Mouse (Mus musculus) spleen, adult 12 weeks (tissue): ENCODE measurements around the gene Catip.
"Not testable (repeated sequence)": the region's sequence is repeated elsewhere in the genome, so short reads cannot be mapped to it uniquely, and the experiment has no call there.

Experiments used
- DNase-seq: peaks from one replicate; pipeline ENCODE4 v3.0.0; 2022; ENCODE audit warnings: low spot score

Catip gene

DNA sequence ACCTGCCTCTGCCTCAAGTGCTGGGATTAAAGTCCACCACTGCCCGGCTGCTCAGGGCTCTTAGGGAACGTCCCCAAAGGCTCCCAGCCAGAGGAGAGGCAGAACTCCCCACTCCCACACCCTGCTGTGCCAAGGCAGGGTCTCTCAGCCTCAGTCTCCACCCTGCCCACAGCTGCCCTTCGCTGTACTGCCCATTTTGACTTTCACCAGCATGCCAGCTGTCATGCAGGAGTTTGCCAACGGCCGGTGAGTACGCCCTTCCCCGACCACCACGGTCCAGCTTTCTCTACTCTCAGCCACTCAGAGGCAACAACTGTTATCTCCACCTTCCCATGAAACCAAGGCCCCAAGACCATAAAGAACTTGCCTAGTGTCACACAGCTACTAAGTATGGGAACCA, 22.6 kb downstream of the Catip start:
- DNase-seq: no peak

GRCm38 (mm10) chr1:74385064-74385463, 23.2 kb downstream of the Catip start:
- no peak for DNase-seq

- DNase-seq: no peak
Measured at GRCm38 (mm10) chr1:74385531-74385930, 23.6 kb downstream of the Catip start.

DNA sequence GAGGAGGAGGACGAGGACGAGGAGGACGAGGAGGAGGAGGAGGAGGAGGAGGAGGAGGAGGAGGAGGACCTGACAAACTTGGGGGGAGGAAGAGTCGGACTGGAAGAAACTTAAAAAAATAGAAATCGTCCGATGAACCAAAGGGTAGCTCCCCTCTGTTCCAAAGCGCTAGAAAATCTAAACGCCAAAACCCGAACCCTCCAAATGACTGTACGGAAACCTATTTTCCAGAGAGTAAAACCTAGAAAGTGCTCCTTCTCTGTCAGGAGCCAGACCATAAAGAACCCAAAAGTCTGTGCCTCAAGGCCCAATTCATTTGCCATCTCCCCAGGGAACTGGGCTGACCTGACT, 24.4 kb downstream of the Catip start:
- DNase-seq: no peak

- DNase-seq: peak; percentile 90
Measured at GRCm38 (mm10) chr1:74386714-74387385, 24.9 kb downstream of the Catip start.

DNA sequence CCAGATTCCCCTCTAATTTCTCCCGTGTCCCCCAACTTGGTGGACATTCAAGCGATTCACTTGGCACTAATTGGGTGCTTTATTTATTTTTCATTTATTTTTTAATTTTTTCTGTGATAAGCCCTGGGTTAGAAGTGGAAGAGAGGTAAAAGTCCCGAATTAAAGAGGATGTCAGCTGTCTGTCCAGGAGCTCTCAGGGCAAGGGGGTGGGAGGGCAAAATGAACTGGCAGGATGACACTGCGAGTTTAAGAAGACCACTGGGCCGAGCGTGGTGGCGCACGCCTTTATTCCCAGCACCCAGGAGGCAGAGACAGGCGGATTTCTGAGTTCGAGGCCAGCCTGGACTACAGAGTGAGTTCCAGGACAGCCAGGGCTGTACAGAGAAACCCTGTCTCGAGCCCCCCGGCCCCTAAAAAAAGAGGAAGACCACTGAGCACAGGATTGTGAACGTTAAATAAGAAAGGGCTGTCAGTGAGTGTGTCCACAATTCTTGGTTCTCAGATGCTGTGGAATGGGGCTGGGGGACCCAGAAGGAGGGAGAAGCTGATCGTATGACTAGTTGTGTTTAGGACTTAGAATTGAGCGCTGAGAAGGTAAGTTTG, 25.6 kb downstream of the Catip start:
- no peak for DNase-seq

DNA sequence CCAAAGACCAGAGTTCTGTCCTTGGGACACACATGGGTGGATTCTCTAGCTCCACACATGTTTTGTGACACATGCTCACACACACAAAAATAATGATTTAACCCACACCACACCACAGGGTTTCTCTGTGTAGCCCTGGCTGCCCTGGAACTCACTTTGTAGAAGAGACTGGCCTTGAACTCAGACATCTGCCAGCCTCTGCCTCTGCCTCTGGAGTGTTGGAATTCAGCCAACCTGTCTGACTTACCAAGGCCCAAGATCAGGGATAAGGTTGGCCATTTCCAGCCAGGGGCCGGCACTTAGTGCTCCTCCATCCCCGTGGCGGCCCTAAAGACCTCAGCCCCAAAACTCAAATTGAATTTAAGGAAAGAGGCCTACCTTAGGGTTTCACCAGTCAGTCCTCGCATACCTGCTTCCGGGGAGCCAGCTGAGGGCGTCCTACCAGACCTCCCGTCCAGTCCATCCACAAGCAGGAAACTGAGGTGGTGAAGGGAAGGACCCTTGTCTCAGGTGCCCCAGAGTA, 26.6 kb downstream of the Catip start:
- DNase-seq: no peak

DNA sequence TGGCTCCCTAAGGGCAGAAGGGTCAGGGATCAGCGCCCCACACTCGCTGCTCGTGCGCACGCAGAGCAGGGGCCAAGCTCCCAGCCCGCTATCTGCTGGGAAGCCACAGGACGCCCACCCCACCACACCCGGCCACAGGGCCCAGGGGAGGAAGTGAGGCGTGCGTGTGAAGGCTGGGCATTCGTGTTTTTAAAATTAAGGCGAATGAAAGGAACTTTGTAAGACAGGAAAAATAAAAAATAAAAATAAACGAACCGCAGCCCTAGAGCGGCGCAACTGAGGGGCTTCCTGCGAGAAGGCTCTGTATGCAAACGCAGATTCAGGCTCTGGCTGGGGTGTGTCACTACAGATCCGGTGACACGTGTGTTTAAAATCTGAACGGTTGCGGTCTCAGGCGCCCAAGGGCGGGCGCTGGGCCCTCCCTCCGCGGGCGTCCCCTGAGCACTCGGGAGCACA, 28.0 kb downstream of the Catip start:
- peak; percentile 39 for DNase-seq

GRCm38 (mm10) chr1:74390287-74390906, 28.5 kb downstream of the Catip start:
- peak; percentile 68 for DNase-seq

DNA sequence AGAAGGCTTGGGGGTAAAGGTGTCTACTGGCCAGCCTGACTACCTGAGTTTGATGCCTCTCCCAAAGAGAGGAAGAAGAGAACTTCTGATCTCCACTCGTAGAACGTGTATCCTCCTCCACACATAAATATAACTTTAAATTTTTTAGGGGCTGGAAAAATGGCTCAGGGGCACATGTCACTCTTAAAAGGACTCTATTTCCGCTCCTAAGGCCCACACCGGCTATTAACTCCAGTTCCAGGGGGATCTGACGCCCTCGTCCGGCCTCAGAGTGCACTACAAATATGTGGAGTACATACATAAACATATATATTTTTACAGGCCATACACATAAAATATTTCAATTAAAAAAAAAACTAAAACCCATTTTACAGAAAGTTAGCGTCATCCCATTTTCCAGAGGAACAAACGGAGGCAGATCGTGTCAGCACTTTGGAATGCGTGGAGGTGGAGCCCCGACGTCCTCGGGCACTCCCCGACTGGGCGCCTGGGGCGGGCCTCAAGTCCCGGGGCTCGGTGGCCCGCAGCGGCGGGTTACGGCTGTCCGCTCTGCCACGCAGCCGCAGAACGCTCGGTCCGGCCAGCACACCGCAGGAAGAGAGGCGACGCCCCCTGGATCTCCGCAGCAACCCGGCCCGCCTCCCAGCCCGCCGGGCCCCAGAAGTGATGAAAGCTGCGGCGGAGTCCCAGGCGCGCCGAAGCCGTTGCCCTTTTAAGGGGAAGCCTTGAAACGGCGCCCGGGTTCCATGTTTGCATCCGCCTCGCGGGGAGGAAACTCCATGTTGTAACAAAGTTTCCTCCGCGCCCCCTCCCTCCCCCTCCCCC, 29.2 kb downstream of the Catip start, which contains the start of gene Ctdsp1:
Ctdsp1 (plus strand) TSS at position 586 of the 825 bp plus-strand sequence.
- DNase-seq: peak; percentile 84

DNA sequence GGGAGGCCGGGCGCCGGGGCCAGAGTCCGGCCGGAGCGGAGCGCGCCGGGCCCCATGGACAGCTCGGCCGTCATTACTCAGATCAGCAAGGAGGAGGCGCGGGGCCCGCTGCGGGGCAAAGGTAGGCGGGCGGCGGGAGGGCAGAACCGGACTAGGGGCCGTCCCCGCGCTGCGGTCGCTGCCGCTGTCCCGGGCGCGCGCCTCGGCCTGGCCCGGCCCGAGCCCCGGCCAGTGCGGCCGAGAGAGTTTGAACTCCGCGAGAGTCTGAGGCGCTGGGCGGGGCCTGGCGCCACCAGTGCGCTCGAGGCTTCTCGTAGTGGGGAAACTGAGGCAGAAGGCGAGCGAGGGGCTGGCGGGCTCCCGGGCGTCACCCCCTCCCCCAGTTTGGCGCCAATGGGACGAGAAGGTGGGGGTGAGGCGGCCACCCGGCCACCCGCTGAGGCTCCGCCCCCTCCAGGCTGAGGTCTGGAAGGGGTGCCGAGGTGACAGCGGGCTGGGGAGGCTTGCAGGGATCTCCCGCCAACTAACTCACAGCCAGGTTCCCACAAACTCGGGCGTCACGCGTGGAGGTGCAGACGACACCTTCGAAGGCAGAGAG, 30.0 kb downstream of the Catip start:
- DNase-seq: peak; percentile 68

DNA sequence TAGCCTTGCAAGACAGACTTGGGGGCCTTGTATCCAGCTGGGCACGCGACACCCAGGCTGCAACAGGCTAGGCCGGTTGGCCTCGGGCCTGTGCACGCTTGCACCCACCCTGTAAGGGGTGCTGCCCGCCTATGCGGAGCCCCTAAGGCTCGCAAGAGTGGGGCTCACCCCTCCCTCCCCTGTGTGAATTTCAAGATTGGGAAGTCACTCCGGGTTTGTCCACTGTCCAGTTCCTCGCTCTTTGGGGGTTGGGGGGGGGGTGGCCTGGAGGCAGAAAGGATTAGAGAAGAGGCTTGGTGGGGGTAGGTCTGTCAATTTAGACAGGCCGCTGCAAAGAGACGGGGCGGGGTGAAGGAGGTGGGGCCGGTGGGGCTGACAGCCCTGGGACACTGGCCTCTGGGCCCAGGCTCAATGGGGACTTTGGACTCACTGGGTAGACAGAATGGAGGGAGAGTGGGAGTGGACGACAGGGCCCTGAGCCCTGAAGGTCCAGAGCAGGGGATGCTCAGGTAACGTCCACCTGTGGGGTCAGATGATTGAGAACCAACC, 30.6 kb downstream of the Catip start:
- DNase-seq: no peak

DNA sequence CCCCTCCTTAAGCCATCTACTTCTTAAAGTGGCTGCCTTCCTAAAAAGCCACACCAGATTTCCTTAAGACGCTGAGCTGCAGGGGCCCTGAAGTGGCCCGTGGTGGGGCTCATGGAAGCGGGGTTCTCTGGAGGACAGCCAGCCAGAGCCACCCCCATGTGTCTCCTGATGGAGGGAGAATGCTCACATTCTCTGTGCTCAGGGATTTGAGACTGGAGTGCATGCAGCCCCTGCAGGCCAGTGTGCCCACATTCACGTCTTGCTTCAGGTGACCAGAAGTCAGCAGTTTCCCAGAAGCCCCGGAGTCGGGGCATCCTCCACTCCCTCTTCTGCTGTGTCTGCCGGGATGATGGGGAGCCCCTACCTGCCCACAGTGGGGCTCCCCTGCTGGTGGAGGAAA, 31.1 kb downstream of the Catip start:
- DNase-seq: no peak

GRCm38 (mm10) chr1:74393697-74394096, 31.8 kb downstream of the Catip start:
- DNase-seq: no peak

- DNase-seq: no peak
Measured at GRCm38 (mm10) chr1:74394311-74394710, 32.4 kb downstream of the Catip start.

DNA sequence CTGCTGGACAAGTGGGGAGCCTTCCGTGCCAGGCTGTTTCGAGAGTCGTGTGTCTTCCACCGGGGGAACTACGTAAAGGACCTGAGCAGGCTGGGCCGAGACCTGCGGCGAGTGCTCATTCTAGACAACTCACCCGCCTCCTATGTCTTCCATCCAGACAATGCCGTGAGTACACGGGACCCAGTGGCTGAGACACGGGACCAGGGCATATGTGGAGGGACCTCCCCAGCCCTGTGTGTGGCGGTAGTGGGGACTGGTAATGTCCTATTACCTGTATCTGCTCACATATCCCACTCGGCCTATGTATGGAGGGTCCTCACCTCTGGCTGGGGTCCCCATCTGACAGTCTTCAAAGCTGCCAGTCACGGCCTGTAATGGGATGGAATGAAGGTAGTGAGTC, 33.0 kb downstream of the Catip start:
- DNase-seq: no peak

GRCm38 (mm10) chr1:74395290-74395689, 33.4 kb downstream of the Catip start:
- no peak for DNase-seq

DNA sequence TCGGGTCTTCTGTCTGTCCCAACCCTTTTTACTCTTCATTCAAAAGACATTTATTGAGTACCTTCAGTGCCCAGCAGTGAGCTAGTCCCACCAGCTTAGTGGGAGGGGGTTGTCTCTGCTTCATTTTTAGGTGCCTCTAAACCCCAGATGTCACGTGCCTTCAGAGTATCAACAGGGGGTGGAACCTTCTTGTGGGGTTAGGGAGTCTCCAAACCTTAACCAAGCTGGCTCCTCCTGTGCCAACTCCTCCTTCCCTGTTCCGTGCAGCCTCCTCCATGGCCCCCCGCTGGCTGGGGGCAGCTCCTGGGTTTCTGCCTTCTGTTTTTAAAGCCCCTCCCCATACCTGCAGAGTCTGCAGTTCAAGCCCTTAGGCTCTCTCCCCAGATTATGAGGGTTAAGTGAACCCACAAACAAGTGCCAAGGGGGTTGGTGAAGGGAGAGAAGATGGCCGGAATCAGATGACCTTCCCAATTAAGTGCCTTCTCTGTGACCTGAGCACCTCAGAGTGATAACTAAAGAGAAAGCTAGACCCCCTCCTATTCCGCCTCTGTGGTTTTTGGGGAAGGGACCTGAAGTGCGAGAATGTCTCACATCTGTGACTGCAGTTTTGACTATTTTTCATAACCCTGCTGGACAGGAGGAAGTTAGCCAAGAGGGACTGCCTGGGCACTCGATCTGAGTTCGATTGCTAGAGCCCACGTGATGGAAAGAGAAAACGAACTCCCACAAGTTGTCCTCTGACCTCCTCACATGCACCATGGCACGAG, 34.7 kb downstream of the Catip start:
- not testable (repeated sequence) for DNase-seq

DNA sequence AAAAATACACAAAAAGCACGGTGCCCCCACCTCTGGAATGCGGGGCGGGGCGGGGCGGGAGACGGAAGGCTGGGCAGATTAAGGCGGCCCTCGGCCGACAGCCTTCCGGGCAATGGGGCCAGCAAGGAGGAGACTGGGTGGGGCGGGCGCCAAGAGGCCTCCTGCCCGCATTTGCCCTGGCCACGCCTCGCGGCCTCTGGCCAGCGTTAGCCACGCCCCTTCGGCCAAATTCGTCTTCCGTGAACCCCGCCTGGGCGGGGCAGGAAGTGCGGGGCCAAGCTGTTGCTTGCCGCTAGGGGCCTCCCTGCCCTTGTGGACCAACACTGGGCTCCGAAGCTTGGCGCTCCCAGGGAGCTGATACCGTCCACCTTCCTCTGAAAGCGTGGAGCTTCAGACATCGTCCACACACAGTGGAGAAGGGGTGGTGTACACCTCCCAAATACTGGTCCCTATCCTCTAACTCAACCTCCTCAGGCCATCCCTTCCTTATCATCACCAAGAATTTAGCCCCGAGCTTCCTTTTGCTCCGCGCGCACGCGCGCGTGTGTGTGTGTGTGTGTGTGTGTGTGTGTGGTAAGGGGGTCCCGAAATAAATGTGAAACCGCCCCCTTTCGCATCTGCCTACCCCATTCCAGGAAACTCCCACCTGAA, 35.5 kb downstream of the Catip start:
- peak; percentile 96 for DNase-seq

DNA sequence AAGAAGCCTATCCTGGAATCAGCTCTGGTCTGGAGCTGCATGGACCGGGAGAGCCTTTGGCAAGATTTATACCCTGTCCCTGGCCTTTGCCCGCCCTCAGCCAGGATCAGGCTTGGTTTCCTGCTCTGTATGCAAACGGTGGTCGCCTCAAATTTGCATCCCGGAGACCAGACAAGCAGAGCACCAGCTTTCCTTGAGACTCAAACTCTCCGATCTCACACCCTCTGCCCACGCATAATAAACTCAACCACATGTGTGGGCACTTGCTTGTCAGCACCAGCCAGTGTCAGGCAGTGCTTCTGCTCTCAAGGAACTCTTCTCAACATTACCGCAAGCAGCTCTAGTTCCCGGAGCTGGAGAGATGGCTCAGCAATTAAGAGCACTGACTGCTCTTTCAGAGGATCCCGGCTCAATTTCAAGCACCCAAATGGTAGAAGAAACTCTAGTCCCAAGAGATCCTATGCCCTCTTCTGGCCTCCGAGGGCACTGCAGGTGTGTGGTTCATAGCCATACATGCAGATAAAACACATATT, 36.1 kb downstream of the Catip start:
- peak; percentile 71 for DNase-seq
